Mouse (Mus musculus) myocyte (in vitro differentiated cells): ENCODE measurements around the gene Rab10.

Experiments
- E2F4 ChIP-seq: IDR thresholded peaks from one replicate; pipeline ENCODE4 v1.6.1; 2011; ENCODE audit warnings: mild to moderate bottlenecking, control low read depth, moderate library complexity; ENCODE audit not compliant: insufficient read depth
- MAX ChIP-seq: IDR thresholded peaks from one replicate; pipeline ENCODE4 v1.6.1; 2011; ENCODE audit warnings: low read depth, mild to moderate bottlenecking, control low read depth
- MYOD1 ChIP-seq, 3 experiments: IDR thresholded peaks; one replicate each; pipeline ENCODE4 v1.6.1; 2011; ENCODE audit warnings: control low read depth in 2 of 3, low read depth in 2 of 3, mild to moderate bottlenecking in 2 of 3, moderate library complexity in 1 of 3; ENCODE audit not compliant: insufficient read length in 2 of 3, control insufficient read depth in 1 of 3
- MYOG ChIP-seq, 3 experiments: IDR thresholded peaks; one replicate each; pipeline ENCODE4 v1.6.1; 2011; ENCODE audit warnings: control low read depth in 2 of 3, low read depth in 2 of 3, mild to moderate bottlenecking in 2 of 3; ENCODE audit not compliant: insufficient read length in 2 of 3, control insufficient read depth in 1 of 3, insufficient read depth in 1 of 3
- POLR2A ChIP-seq: IDR thresholded peaks from one replicate; pipeline ENCODE4 v1.6.1; 2011; ENCODE audit warnings: low read depth, mild to moderate bottlenecking, control low read depth, moderate library complexity; ENCODE audit not compliant: insufficient read length
- USF1 ChIP-seq: IDR thresholded peaks from one replicate; pipeline ENCODE4 v1.6.1; 2011; ENCODE audit warnings: low read depth, mild to moderate bottlenecking, control low read depth, moderate library complexity

GRCm38 (mm10) chr12:3291849-3292248 is 17.9 kb downstream of the Rab10 start:
- TF ChIP-seq MYOD1 (IDR thresholded peaks at IDR 0.05; ENCODE audit: control insufficient read depth in 1 of 3, insufficient read length in 2 of 3, low read depth in 2 of 3) (no peak), POLR2A (no peak), MAX (no peak), MYOG (IDR thresholded peaks at IDR 0.05; ENCODE audit: control insufficient read depth in 1 of 3, insufficient read depth in 1 of 3, insufficient read length in 2 of 3, low read depth in 2 of 3) (no peak), USF1 (no peak), E2F4 (no peak)
